Mouse (Mus musculus) small intestine, adult 2 months (tissue): ENCODE results near the gene Ccdc92b. TPM values are rescaled to one million over a fixed set of nuclear protein-coding genes. Genes with fewer than 3 reads are reported as not detected.
A peak's percentile ranks its signal among the peaks of the same experiment; 100 is the strongest.

Experiments used
- H3K27ac ChIP-seq: fragments of 200-500 bp; 2 replicates; pipeline ENCODE4 v1.5.1; 2012; ENCODE audit warnings: low read depth, low read length, control low read depth, inconsistent platforms; ENCODE audit not compliant: insufficient read depth
- H3K27me3 ChIP-seq: fragments of 200-500 bp; 2 replicates; pipeline ENCODE4 v1.6.1; 2012; ENCODE audit warnings: mild to moderate bottlenecking, moderate library complexity, low read length, inconsistent platforms; ENCODE audit not compliant: control insufficient read depth, insufficient read depth
- H3K36me3 ChIP-seq: fragments of 200-500 bp; 2 replicates; pipeline ENCODE4 v1.6.1; 2012; ENCODE audit warnings: mild to moderate bottlenecking, low read length, control low read depth, inconsistent platforms; ENCODE audit not compliant: control insufficient read depth, insufficient read depth
- H3K4me1 ChIP-seq: fragments of 200-500 bp; 2 replicates; pipeline ENCODE4 v1.6.1; 2012; ENCODE audit warnings: low read length, inconsistent platforms, mixed read lengths; ENCODE audit not compliant: control insufficient read depth, insufficient read depth, insufficient read length
- H3K4me3 ChIP-seq: fragments of 200-500 bp; 2 replicates; pipeline ENCODE4 v1.5.1; 2012; ENCODE audit warnings: low read depth, mild to moderate bottlenecking, control low read depth, inconsistent platforms, low read length, moderate library complexity
- CTCF ChIP-seq: fragments of 200-500 bp; IDR thresholded peaks from 2 replicates; pipeline ENCODE4 v1.5.1; 2012; ENCODE audit warnings: low read depth, mild to moderate bottlenecking, control low read depth, inconsistent platforms, low read length, moderate library complexity, mixed read lengths; ENCODE audit not compliant: insufficient replicate concordance, insufficient read length; ENCODE audit errors: extremely low read depth
- POLR2A ChIP-seq: fragments of 200-500 bp; IDR thresholded peaks from 2 replicates; pipeline ENCODE4 v1.6.1; 2012; ENCODE audit warnings: low read depth, mild to moderate bottlenecking, control low read depth, inconsistent platforms, low read length, moderate library complexity
- WGBS: fragments of 180-500 bp; shearing (Covaris S2); methylation state at CpG from one replicate; pipeline ENCODE4 v1.1.7; 2018; 5-methylcytosine and 5-hydroxymethylcytosine counted together
- polyA plus RNA-seq: library from polyadenylated mRNA; depleted of rRNA; stranded (reverse); fragments of >200 nt; gene quantifications from 2 replicates; pipeline ENCODE4 v1.2.3, GENCODE M21; 2012

Ccdc92b gene
- polyA plus RNA-seq, 1 experiment: 0.77 TPM

- WGBS: 69% methylated on average over 5 of the region's 5 CpGs
- Histone ChIP-seq H3K36me3 (no peaks in the 10 kb centered on the region), H3K27me3 (no peaks in the 10 kb centered on the region), H3K27ac (no peak overlapping the region), H3K4me1 (peaks cover 9% of the 10 kb centered on the region), H3K4me3 (no peak overlapping the region)
- TF ChIP-seq CTCF (peak; percentile 81; the same call in 1 of the 2 replicates), POLR2A (no peak)
These were observed 15.3 kb downstream of the Ccdc92b start for GRCm38 (mm10) chr11:74634490-74635275.

DNA sequence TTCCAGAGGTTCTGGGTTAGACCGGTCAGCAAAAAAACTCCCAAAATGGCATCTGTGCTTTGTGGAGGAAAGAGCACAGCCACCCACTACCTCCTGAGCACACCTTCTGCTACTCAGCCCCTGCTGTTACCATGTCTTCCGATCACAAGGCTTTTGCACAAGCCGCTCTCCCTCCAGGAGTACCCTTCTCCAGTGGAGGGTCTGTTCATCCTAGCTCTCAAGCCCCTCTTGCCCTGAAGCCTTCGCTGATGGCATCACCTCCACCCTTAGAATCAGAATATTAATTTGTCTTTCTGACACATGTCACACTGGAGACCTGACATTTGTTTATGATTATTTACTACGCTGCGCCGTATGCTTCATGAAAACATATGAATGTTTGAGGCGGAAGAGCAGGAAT lies 18.1 kb downstream of the Ccdc92b start:
- 25% methylated on average over 8 of the region's 8 CpGs for WGBS
- no peaks in the 10 kb centered on the region for H3K27me3 ChIP-seq
- H3K36me3 ChIP-seq: no peaks in the 10 kb centered on the region
- H3K4me3 ChIP-seq: peak overlapping the region; percentile 79
- TF ChIP-seq CTCF: no peak
- no peak for TF ChIP-seq POLR2A
- 0 out of 2 replicates have a peak overlapping the region, but pooled peaks have one; percentile 72 for H3K27ac ChIP-seq
- H3K4me1 ChIP-seq: peaks cover 14% of the 10 kb centered on the region

DNA sequence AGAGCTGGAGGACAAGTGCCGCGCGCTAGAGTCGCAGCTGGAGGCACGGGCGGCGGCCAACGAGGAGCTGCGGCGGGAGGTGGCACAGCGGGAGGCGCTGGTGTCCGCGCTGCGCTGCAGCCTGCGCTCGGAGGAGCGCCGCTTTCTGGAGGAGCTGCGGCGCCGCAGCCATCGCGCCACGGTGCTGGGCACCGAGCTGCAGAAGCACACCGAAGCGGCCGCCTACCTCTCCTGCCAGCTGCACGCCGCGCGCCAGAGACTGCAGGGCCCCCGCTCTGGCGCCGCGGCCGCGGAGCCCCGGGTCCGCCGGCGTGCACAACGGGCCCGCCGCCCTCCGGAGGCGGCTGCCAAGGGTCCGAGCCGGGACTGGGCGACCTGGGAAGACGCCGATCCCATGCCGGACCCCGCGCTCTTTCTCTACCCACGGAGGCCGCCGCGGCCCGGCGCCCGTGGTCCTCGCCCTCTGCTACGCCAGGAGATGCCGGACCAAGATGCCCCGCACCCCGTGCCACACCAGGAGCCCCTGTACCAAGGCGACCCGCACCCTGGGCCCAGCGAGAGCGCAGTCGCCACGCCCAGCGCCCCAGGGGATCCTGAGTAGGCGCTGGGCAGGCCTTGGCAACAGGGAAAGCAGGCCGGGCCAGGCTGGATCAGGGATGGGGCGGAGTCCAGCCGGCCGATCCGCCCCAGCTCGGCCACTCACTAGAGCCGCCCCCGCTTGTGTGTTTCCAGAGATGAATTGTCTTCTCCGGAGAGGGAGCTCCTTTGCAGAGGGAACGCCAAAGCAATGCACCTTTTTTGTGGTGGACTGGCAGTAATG lies 18.8 kb downstream of the Ccdc92b start:
- Histone ChIP-seq H3K27ac (peak overlapping the region; percentile 92), H3K36me3 (no peaks in the 10 kb centered on the region), H3K4me1 (peaks cover 14% of the 10 kb centered on the region), H3K4me3 (peak overlapping the region; percentile 79), H3K27me3 (no peaks in the 10 kb centered on the region)
- under 1% methylated on average over 86 of the region's 86 CpGs for WGBS
- TF ChIP-seq CTCF: peak; percentile 51; the same call in 1 of the 2 replicates
- TF ChIP-seq POLR2A: peak; percentile 36; the same call in 1 of the 2 replicates

DNA sequence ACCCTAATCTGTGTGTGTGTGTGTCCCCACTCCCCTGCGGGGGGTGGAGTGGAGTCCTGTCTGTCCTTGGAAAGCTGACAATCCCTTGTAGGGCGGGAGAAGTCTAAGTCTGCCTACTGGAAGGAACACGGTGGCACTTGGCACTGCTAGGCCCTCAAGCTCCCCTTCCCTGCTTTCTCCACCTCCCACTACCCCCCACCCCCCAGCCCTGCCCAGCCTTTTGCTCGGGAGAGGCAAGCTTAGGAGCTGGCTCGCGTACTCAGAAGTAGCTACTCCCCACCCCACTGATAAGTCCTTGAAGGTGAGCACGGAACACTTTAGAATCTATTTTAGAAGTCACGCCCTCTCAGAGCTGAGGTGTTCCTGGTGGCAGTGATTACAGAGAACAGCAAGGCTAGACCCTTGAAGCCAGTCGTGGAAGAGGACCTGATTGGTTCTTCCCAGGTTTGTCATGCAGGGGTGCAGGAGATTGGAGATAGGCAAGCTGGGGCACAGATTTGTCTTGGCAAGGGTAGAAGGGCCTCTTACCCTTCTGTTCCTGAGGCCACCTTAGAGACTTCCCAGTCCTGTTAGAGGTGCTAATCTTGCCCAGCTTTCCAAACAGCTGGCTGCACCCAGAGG lies 19.5 kb downstream of the Ccdc92b start:
- Histone ChIP-seq H3K36me3 (no peaks in the 10 kb centered on the region), H3K4me1 (peaks cover 15% of the 10 kb centered on the region), H3K4me3 (peak overlapping the region; percentile 79), H3K27ac (peak overlapping the region; percentile 92), H3K27me3 (no peaks in the 10 kb centered on the region)
- 11% methylated on average over 9 of the region's 9 CpGs for WGBS
- no peak for TF ChIP-seq CTCF
- TF ChIP-seq POLR2A: no peak

GRCm38 (mm10) chr11:74639628-74640027 lies 20.2 kb downstream of the Ccdc92b start:
- TF ChIP-seq POLR2A (no peak), CTCF (no peak)
- Histone ChIP-seq H3K4me3 (no peak overlapping the region), H3K4me1 (peaks cover 19% of the 10 kb centered on the region), H3K27me3 (no peaks in the 10 kb centered on the region), H3K27ac (peak overlapping the region; percentile 92), H3K36me3 (no peaks in the 10 kb centered on the region)
- 12% methylated on average over 1 of the region's 1 CpGs for WGBS

DNA sequence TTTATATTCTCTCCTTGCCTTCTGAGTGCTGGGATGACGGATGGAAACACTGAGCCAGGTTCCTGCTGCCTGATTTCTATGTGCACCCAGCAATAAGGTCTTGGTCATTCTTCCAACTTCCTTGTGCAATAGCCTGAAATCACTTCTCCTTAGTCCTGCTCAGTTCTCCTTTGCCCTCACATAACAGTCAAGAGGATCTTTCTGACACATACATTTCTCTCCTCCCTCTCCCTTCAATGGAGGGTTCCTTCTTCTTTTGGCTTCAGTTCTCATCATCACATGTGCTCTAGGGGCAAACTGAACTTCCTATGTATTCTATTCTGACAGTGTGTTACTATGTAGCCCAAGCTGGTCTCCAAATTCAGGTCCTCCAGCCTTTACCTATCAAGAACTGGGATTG lies 28.6 kb downstream of the Ccdc92b start:
- TF ChIP-seq POLR2A (no peak), CTCF (no peak)

More for the DNA sequence above, 28.6 kb downstream of the Ccdc92b start:
- Histone ChIP-seq H3K27me3 (no peaks in the 10 kb centered on the region), H3K4me3 (no peak overlapping the region), H3K4me1 (peaks cover 28% of the 10 kb centered on the region), H3K27ac (peak overlapping the region; percentile 90), H3K36me3 (no peaks in the 10 kb centered on the region)
- 47% methylated on average over 1 of the region's 1 CpGs for WGBS
